Mouse (Mus musculus) embryonic facial prominence, embryonic 15.5 days (tissue): ENCODE data around the gene Asb11. TPM values are rescaled to one million over a fixed set of nuclear protein-coding genes. Genes with fewer than 3 reads are reported as not detected.

Experiments
- ATAC-seq: fragments of 200-750 bp; cut with Nextera tagmentation; 2 replicates; pipeline ENCODE4 v1.8.0; 2017; ENCODE audit warnings: low read depth, moderate TSS enrichment; ENCODE audit not compliant: insufficient number of reproducible peaks, low FRiP score, low TSS enrichment
- H3K27ac ChIP-seq: fragments of 300-500 bp; sonication (generic); replicated peaks from 2 replicates; pipeline ENCODE4 v1.5.1; 2015; ENCODE audit warnings: mild to moderate bottlenecking, inconsistent platforms
- H3K27me3 ChIP-seq: fragments of 300-500 bp; sonication (generic); 2 replicates; pipeline ENCODE4 v1.6.1; 2015; ENCODE audit warnings: inconsistent platforms
- H3K36me3 ChIP-seq: fragments of 300-500 bp; sonication (generic); 2 replicates; pipeline ENCODE4 v1.6.1; 2015; ENCODE audit warnings: mild to moderate bottlenecking, inconsistent platforms
- H3K4me1 ChIP-seq: fragments of 300-500 bp; sonication (generic); 2 replicates; pipeline ENCODE4 v1.6.1; 2015; ENCODE audit warnings: inconsistent platforms
- H3K4me2 ChIP-seq: fragments of 300-500 bp; sonication (generic); replicated peaks from 2 replicates; pipeline ENCODE4 v1.6.1; 2015; ENCODE audit warnings: mild to moderate bottlenecking, inconsistent platforms
- H3K4me3 ChIP-seq: fragments of 300-500 bp; sonication (generic); replicated peaks from 2 replicates; pipeline ENCODE4 v1.5.1; 2015; ENCODE audit warnings: mild to moderate bottlenecking, inconsistent platforms
- H3K9ac ChIP-seq: fragments of 300-500 bp; sonication (generic); 2 replicates; pipeline ENCODE4 v1.6.1; 2015; ENCODE audit warnings: inconsistent platforms
- H3K9me3 ChIP-seq: fragments of 300-500 bp; sonication (generic); replicated peaks from 2 replicates; pipeline ENCODE4 v1.6.1; 2016; ENCODE audit warnings: inconsistent platforms
- WGBS: fragments of 180-500 bp; shearing (Covaris S2); methylation state at CpG from one replicate; pipeline ENCODE4 v1.1.7; 2015; 5-methylcytosine and 5-hydroxymethylcytosine counted together
- polyA plus RNA-seq: library from polyadenylated mRNA; unstranded; fragments of >200 nt; fragmentation: Nextera tagmentation; extraction: Ambion mirVana; gene quantifications from 2 replicates; pipeline ENCODE4 v1.2.1, GENCODE M21; 2015

Asb11 gene
- polyA plus RNA-seq, 1 experiment from 2014 or later: not detected

GRCm38 (mm10) chrX:164420518-164420917 is 16.3 kb upstream of the Asb11 start:
- 61% methylated on average over 3 of the region's 3 CpGs for WGBS
- Histone ChIP-seq H3K27me3 (no peaks in the 10 kb centered on the region), H3K27ac (no peak overlapping the region), H3K36me3 (peaks cover 5% of the 10 kb centered on the region; the same call in 1 of the 2 replicates), H3K4me2 (peak overlapping the region; percentile 50), H3K9ac (no peak overlapping the region), H3K4me3 (peak overlapping the region; percentile 59), H3K9me3 (no peaks in the 10 kb centered on the region), H3K4me1 (no peaks in the 10 kb centered on the region)
- ATAC-seq: no peak

GRCm38 (mm10) chrX:164424821-164425220 is 12.0 kb upstream of the Asb11 start:
- no peaks in the 10 kb centered on the region for H3K9me3 ChIP-seq
- H3K27ac ChIP-seq: no peak overlapping the region
- no peaks in the 10 kb centered on the region for H3K27me3 ChIP-seq
- peaks cover 5% of the 10 kb centered on the region; the same call in 1 of the 2 replicates for H3K36me3 ChIP-seq
- H3K4me1 ChIP-seq: no peaks in the 10 kb centered on the region
- 87% methylated on average over 1 of the region's 1 CpGs for WGBS
- H3K4me3 ChIP-seq: no peak overlapping the region
- no peak overlapping the region for H3K4me2 ChIP-seq
- H3K9ac ChIP-seq: no peak overlapping the region
- no peak for ATAC-seq

- 85% methylated on average over 4 of the region's 4 CpGs for WGBS
- no peaks in the 10 kb centered on the region for H3K9me3 ChIP-seq
- peaks cover 13% of the 10 kb centered on the region; the same call in 1 of the 2 replicates for H3K36me3 ChIP-seq
- H3K4me3 ChIP-seq: no peak overlapping the region
- no peaks in the 10 kb centered on the region for H3K27me3 ChIP-seq
- H3K4me2 ChIP-seq: no peak overlapping the region
- no peak overlapping the region for H3K27ac ChIP-seq
- no peak overlapping the region for H3K9ac ChIP-seq
- no peak for ATAC-seq
- H3K4me1 ChIP-seq: no peaks in the 10 kb centered on the region
Measured at GRCm38 (mm10) chrX:164427295-164427694, 9.5 kb upstream of the Asb11 start.

GRCm38 (mm10) chrX:164428224-164428623 is 8.6 kb upstream of the Asb11 start:
- Histone ChIP-seq H3K27me3 (no peaks in the 10 kb centered on the region), H3K9me3 (no peaks in the 10 kb centered on the region), H3K9ac (no peak overlapping the region), H3K4me1 (no peaks in the 10 kb centered on the region), H3K4me3 (no peak overlapping the region), H3K27ac (no peak overlapping the region), H3K36me3 (peaks cover 8% of the 10 kb centered on the region; the same call in 1 of the 2 replicates), H3K4me2 (no peak overlapping the region)
- ATAC-seq: no peak
- 78% methylated on average over 2 of the region's 2 CpGs for WGBS

- Histone ChIP-seq H3K27ac (no peak overlapping the region), H3K36me3 (peaks cover 8% of the 10 kb centered on the region; the same call in 1 of the 2 replicates)
- 86% methylated on average over 6 of the region's 6 CpGs for WGBS
Measured at GRCm38 (mm10) chrX:164430621-164431020, 6.2 kb upstream of the Asb11 start.

GRCm38 (mm10) chrX:164431133-164431532 is 5.7 kb upstream of the Asb11 start:
- H3K36me3 ChIP-seq: peaks cover 8% of the 10 kb centered on the region; the same call in 1 of the 2 replicates
- no peaks in the 10 kb centered on the region for H3K27me3 ChIP-seq
- H3K4me2 ChIP-seq: no peak overlapping the region
- no peak for ATAC-seq
- no peak overlapping the region for H3K9ac ChIP-seq
- H3K4me1 ChIP-seq: no peaks in the 10 kb centered on the region
- no peak overlapping the region for H3K27ac ChIP-seq
- H3K9me3 ChIP-seq: no peaks in the 10 kb centered on the region
- 90% methylated on average over 2 of the region's 2 CpGs for WGBS
- H3K4me3 ChIP-seq: no peak overlapping the region

More at GRCm38 (mm10) chrX:164430621-164431020, 6.2 kb upstream of the Asb11 start:
- Histone ChIP-seq H3K4me2 (no peak overlapping the region), H3K27me3 (no peaks in the 10 kb centered on the region), H3K9ac (no peak overlapping the region), H3K4me3 (no peak overlapping the region), H3K4me1 (no peaks in the 10 kb centered on the region), H3K9me3 (no peaks in the 10 kb centered on the region)
- ATAC-seq: no peak

GRCm38 (mm10) chrX:164431541-164431940 is 5.3 kb upstream of the Asb11 start:
- Histone ChIP-seq H3K27me3 (no peaks in the 10 kb centered on the region), H3K4me3 (no peak overlapping the region), H3K27ac (no peak overlapping the region), H3K9me3 (no peaks in the 10 kb centered on the region), H3K4me2 (no peak overlapping the region), H3K9ac (no peak overlapping the region), H3K36me3 (peaks cover 8% of the 10 kb centered on the region; the same call in 1 of the 2 replicates), H3K4me1 (no peaks in the 10 kb centered on the region)
- ATAC-seq: no peak
- WGBS: 89% methylated on average over 6 of the region's 6 CpGs

GRCm38 (mm10) chrX:164432682-164433081 is 4.1 kb upstream of the Asb11 start:
- no peak overlapping the region for H3K27ac ChIP-seq
- no peaks in the 10 kb centered on the region for H3K4me1 ChIP-seq
- H3K27me3 ChIP-seq: no peaks in the 10 kb centered on the region
- no peak overlapping the region for H3K4me2 ChIP-seq
- no peak overlapping the region for H3K9ac ChIP-seq
- H3K4me3 ChIP-seq: no peak overlapping the region
- H3K36me3 ChIP-seq: peaks cover 8% of the 10 kb centered on the region; the same call in 1 of the 2 replicates
- ATAC-seq: no peak
- WGBS: 91% methylated on average over 9 of the region's 9 CpGs
- H3K9me3 ChIP-seq: no peaks in the 10 kb centered on the region

GRCm38 (mm10) chrX:164439462-164439861 is 2.7 kb downstream of the Asb11 start:
- Histone ChIP-seq H3K4me1 (no peaks in the 10 kb centered on the region), H3K36me3 (no peaks in the 10 kb centered on the region), H3K9ac (no peak overlapping the region), H3K27ac (no peak overlapping the region), H3K27me3 (no peaks in the 10 kb centered on the region), H3K9me3 (no peaks in the 10 kb centered on the region), H3K4me2 (no peak overlapping the region), H3K4me3 (no peak overlapping the region)
- ATAC-seq: no peak
- WGBS: 86% methylated on average over 7 of the region's 7 CpGs

- Histone ChIP-seq H3K4me2 (no peak overlapping the region), H3K36me3 (no peaks in the 10 kb centered on the region), H3K4me3 (no peak overlapping the region), H3K4me1 (no peaks in the 10 kb centered on the region), H3K27ac (no peak overlapping the region), H3K27me3 (no peaks in the 10 kb centered on the region), H3K9me3 (no peaks in the 10 kb centered on the region), H3K9ac (no peak overlapping the region)
- WGBS: 45% methylated on average over 2 of the region's 2 CpGs
- no peak for ATAC-seq
Measured at GRCm38 (mm10) chrX:164440140-164440539, 3.3 kb downstream of the Asb11 start.

- WGBS: 69% methylated on average over 3 of the region's 3 CpGs
- ATAC-seq: no peak
- H3K36me3 ChIP-seq: no peaks in the 10 kb centered on the region
- H3K9ac ChIP-seq: no peak overlapping the region
- H3K4me3 ChIP-seq: no peak overlapping the region
- H3K4me1 ChIP-seq: no peaks in the 10 kb centered on the region
- no peaks in the 10 kb centered on the region for H3K9me3 ChIP-seq
- H3K27me3 ChIP-seq: no peaks in the 10 kb centered on the region
- H3K27ac ChIP-seq: no peak overlapping the region
- no peak overlapping the region for H3K4me2 ChIP-seq
Measured at GRCm38 (mm10) chrX:164440703-164441102, 3.9 kb downstream of the Asb11 start.

GRCm38 (mm10) chrX:164441306-164441705 is 4.5 kb downstream of the Asb11 start:
- 78% methylated on average over 3 of the region's 3 CpGs for WGBS
- ATAC-seq: no peak
- Histone ChIP-seq H3K4me3 (no peak overlapping the region), H3K4me2 (no peak overlapping the region), H3K9ac (no peak overlapping the region), H3K9me3 (no peaks in the 10 kb centered on the region), H3K4me1 (no peaks in the 10 kb centered on the region), H3K27ac (no peak overlapping the region), H3K36me3 (no peaks in the 10 kb centered on the region), H3K27me3 (no peaks in the 10 kb centered on the region)
